8 mouse cellular contexts compared by ENCODE assay signal in the genomic region with DNA sequence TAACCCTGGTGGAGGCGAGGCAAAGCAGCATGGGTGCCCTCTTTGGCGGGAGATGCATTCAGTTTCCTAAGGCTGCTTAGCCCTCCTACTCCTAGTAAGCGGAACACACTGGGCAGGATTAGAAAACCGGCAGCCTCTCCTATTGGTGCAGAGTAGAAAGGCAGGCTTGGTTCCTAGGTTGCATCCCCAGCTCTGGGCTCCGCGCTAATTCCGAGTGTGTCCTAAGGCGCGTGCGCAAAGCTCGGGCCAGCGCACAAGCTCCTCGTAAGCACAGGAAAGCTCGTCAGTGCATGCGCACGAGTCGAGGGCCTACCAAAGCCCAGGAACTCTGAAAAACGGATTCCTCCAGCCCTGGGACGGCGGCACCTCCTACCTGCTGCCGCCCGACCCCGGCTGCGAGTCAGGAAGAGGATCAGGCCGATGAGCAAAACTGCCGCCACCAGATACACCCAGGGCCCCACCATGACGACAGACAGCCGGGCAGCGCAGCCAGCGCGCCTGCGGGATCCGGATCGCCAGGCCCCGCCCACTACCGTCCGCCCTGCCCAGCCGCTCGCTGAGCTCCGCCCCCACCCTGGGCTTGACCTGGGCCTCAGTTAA. TPM values are rescaled to one million over a fixed set of nuclear protein-coding genes. Genes with fewer than 3 reads are reported as not detected.
DNase-seq lines count a peak whose midpoint lies in the region; ATAC-seq lines count a peak whose summit lies in the region.

A gene (minus strand): TSS at position 558 of the 600 bp plus-strand sequence.

- ATAC-seq in CD4-positive, CD25-positive, alpha-beta regulatory T cell, adult 4 months = peak; percentile 81
- peak; percentile 97 for ATAC-seq in heart, embryonic 14.5 days (ENCODE audit: insufficient number of reproducible peaks, insufficient read depth, low FRiP score, low read depth)
- ATAC-seq in liver, embryonic 13.5 days (ENCODE audit: low read depth) = peak; percentile 91
- peak; percentile 97 for ATAC-seq in stomach, embryonic 16.5 days (ENCODE audit: insufficient read depth, low FRiP score)

- peak within 1 kb of the TSS; percentile 92 for H3K9ac ChIP-seq in heart, embryonic 14.5 days (ENCODE audit: low read length)
- peak within 1 kb of the TSS; percentile 84 for H3K9ac ChIP-seq in liver, embryonic 13.5 days
- peak within 1 kb of the TSS; percentile 92 for H3K9ac ChIP-seq in stomach, embryonic 16.5 days (ENCODE audit: low read length)

- H3K4me1 ChIP-seq in heart, embryonic 14.5 days (ENCODE audit: control insufficient read depth in 2 of 2, insufficient read depth in 2 of 2, low read length in 2 of 2) = peaks cover 9 to 20% of the 10 kb centered on the region in 2 experiments
- peaks cover 52% of the 10 kb centered on the region for H3K4me1 ChIP-seq in liver, embryonic 13.5 days (replicated peaks)
- peaks cover 20% of the 10 kb centered on the region for H3K4me1 ChIP-seq in stomach, embryonic 16.5 days (ENCODE audit: control insufficient read depth, insufficient read depth, low read length)

- under 1% methylated on average over 35 of the region's 40 CpGs for WGBS in heart, embryonic 14.5 days
- WGBS in liver, embryonic 13.5 days (ENCODE audit: insufficient replicate concordance) = under 1% methylated on average over 40 of the region's 40 CpGs
- under 1% methylated on average over 40 of the region's 40 CpGs for WGBS in stomach, embryonic 16.5 days

- DNase-seq in c-Kit-negative CD71-positive TER-119-positive erythroid progenitor cells, embryonic 14.5 days (ENCODE audit: low read depth, low spot score) = peak; percentile 86
- peak; percentile 93 for DNase-seq in fibroblast of lung, adult 2 months (ENCODE audit: low read depth)
- DNase-seq in kidney, postnatal 14 days = peak; percentile 95
- peak; percentile 92 for DNase-seq in liver, embryonic 13.5 days
- peak; percentile 92 for DNase-seq in neural tube, embryonic 10.5 days (ENCODE audit: extremely low spot score, low spot score)

- H3K27ac ChIP-seq in heart, embryonic 14.5 days (replicated peaks in 1 of 2; ENCODE audit: control insufficient read depth in 1 of 2, insufficient read depth in 1 of 2, low read depth in 2 of 2, low read length in 2 of 2) = peak within 1 kb of the TSS; percentile 98 to 99
- peak within 1 kb of the TSS; percentile 93 for H3K27ac ChIP-seq in liver, embryonic 13.5 days
- peak within 1 kb of the TSS; percentile 99 for H3K27ac ChIP-seq in stomach, embryonic 16.5 days (ENCODE audit: low read length)

- H3K27me3 ChIP-seq in heart, embryonic 14.5 days (ENCODE audit: control insufficient read depth, insufficient read depth, low read length) = no peaks in the 10 kb centered on the region
- no peaks in the 10 kb centered on the region for H3K27me3 ChIP-seq in liver, embryonic 13.5 days
- H3K27me3 ChIP-seq in stomach, embryonic 16.5 days (ENCODE audit: control insufficient read depth, insufficient read depth, low read length) = no peaks in the 10 kb centered on the region

- H3K9me3 ChIP-seq in heart, embryonic 14.5 days (ENCODE audit: control insufficient read depth, low read length) = no peaks in the 10 kb centered on the region
- H3K9me3 ChIP-seq in liver, embryonic 13.5 days (replicated peaks) = no peaks in the 10 kb centered on the region
- no peaks in the 10 kb centered on the region for H3K9me3 ChIP-seq in stomach, embryonic 16.5 days (replicated peaks; ENCODE audit: control insufficient read depth, low read length)

- H3K4me2 ChIP-seq in heart, embryonic 14.5 days (ENCODE audit: low read length) = peak within 1 kb of the TSS; percentile 85
- peak within 1 kb of the TSS; percentile 87 for H3K4me2 ChIP-seq in liver, embryonic 13.5 days
- peak within 1 kb of the TSS; percentile 62 for H3K4me2 ChIP-seq in stomach, embryonic 16.5 days (ENCODE audit: low read depth, low read length)

- peak within 1 kb of the TSS; percentile 62 to 81 for H3K4me3 ChIP-seq in heart, embryonic 14.5 days (ENCODE audit: control insufficient read depth in 1 of 2, insufficient read depth in 1 of 2, low read depth in 1 of 2, low read length in 2 of 2)
- peak within 1 kb of the TSS; percentile 70 for H3K4me3 ChIP-seq in liver, embryonic 13.5 days (replicated peaks)
- H3K4me3 ChIP-seq in stomach, embryonic 16.5 days (replicated peaks; ENCODE audit: low read length) = peak within 1 kb of the TSS; percentile 69

- H3K36me3 ChIP-seq in heart, embryonic 14.5 days (ENCODE audit: control insufficient read depth, insufficient read depth, low read length) = peaks cover 38% of the 10 kb centered on the region
- peaks cover 35% of the 10 kb centered on the region for H3K36me3 ChIP-seq in liver, embryonic 13.5 days
- H3K36me3 ChIP-seq in stomach, embryonic 16.5 days (ENCODE audit: control insufficient read depth, insufficient read depth, low read length) = peaks cover 5% of the 10 kb centered on the region; the same call in 1 of the 2 replicates

RNA-seq across cellular contexts. Expression of the gene that starts here (rescaled TPM):
- 100 to 1,000 TPM; 121 to 145 TPM for polyA plus RNA-seq in CD4-positive, CD25-positive, alpha-beta regulatory T cell, adult 4 months (2017; shearing (Covaris generic))
- 41.2 and 44.8 TPM in 2 replicates for polyA plus RNA-seq in heart, embryonic 14.5 days (2014; fragmentation: Nextera tagmentation; extraction: Ambion mirVana)
- 41.7 and 43.6 TPM in 2 replicates for polyA plus RNA-seq in liver, embryonic 13.5 days (2015; fragmentation: Nextera tagmentation; extraction: Ambion mirVana)
- polyA plus RNA-seq in stomach, embryonic 16.5 days (2015; fragmentation: Nextera tagmentation; extraction: Ambion mirVana) = 76.6 and 78.6 TPM in 2 replicates

Comparison
In these comparisons a context has a peak if more than half of its experiments do, and no peak if none do; other contexts are left out.
1. Peak in every context shown above with its lines: DNase-seq, ATAC-seq, H3K4me3 ChIP-seq and H3K27ac ChIP-seq.